Mouse (Mus musculus) adrenal gland, postnatal 0 days (tissue): ENCODE measurements around the gene Camkv. TPM values are rescaled to one million over a fixed set of nuclear protein-coding genes. Genes with fewer than 3 reads are reported as not detected.

ENCODE experiments used
- polyA plus RNA-seq: library from polyadenylated mRNA; unstranded; fragments of >200 nt; fragmentation: Nextera tagmentation; extraction: Ambion mirVana; gene quantifications from 2 replicates; pipeline ENCODE4 v1.2.1, GENCODE M21; 2015

Gene Camkv
- polyA plus RNA-seq, result 3.1 and 4.4 TPM in 2 replicates

GRCm38 (mm10) chr9:107935374-107935773 is at the start of gene Camkv:
Camkv (plus strand) TSS chr9:107935674.

GRCm38 (mm10) chr9:107887804-107888266 is 47.6 kb upstream of the Camkv start, which contains the start of gene Mon1a:
Mon1a (plus strand) TSS chr9:107888151.

GRCm38 (mm10) chr9:107906252-107906966 is 29.1 kb upstream of the Camkv start, which contains the start of gene Mst1r:
Mst1r (plus strand) TSS chr9:107906873.

GRCm38 (mm10) chr9:107928169-107928568 is 7.3 kb upstream of the Camkv start, which contains the start of gene Actl11:
Actl11 (plus strand) TSS chr9:107928469.

GRCm38 (mm10) chr9:107949922-107950235 is 14.4 kb downstream of the Camkv start, which contains the start of gene Traip:
Traip (plus strand) TSS chr9:107950136.

GRCm38 (mm10) chr9:107975399-107976386 is 40.2 kb downstream of the Camkv start, which contains the start of gene Uba7:
Uba7 (plus strand) TSS chr9:107975505.

GRCm38 (mm10) chr9:107982681-107983346 is 47.3 kb downstream of the Camkv start, which contains the start of gene Gm20661:
Gm20661 (plus strand) TSS chr9:107983058.

GRCm38 (mm10) chr9:107985131-107986119 is 50.0 kb downstream of the Camkv start, which contains the start of gene Inka1:
Inka1 (minus strand) TSS chr9:107985879.

GRCm38 (mm10) chr9:107992197-107992596 is 56.7 kb downstream of the Camkv start, which contains the start of gene Cdhr4:
Cdhr4 (plus strand) TSS chr9:107992497.

GRCm38 (mm10) chr9:107996049-107996448 is 60.6 kb downstream of the Camkv start, which contains the start of gene Gm20662:
Gm20662 (plus strand) TSS chr9:107996349.

Other genes starting within 250 kb of the Camkv start
- 5.7 and 6.2 TPM in 2 replicates for gene Sema3f, start 225.2 kb upstream of the Camkv start, polyA plus RNA-seq
- 54.4 and 75.5 TPM in 2 replicates for gene Rbm5, start 164.7 kb upstream of the Camkv start, polyA plus RNA-seq
- gene Rbm6, start 62.4 kb upstream of the Camkv start, polyA plus RNA-seq, result 25.9 and 43.6 TPM in 2 replicates
- gene Mon1a, start 47.5 kb upstream of the Camkv start, polyA plus RNA-seq, result 10.5 and 11.8 TPM in 2 replicates
- gene Mst1r, start 28.8 kb upstream of the Camkv start, polyA plus RNA-seq, result 5.1 and 5.4 TPM in 2 replicates
- not detected in 2 replicates for gene Actl11, start 7.2 kb upstream of the Camkv start, polyA plus RNA-seq
- gene Traip, start 14.5 kb downstream of the Camkv start, polyA plus RNA-seq, result 10.0 and 11.1 TPM in 2 replicates
- gene Uba7, start 39.8 kb downstream of the Camkv start, polyA plus RNA-seq, result 30.4 and 55.9 TPM in 2 replicates
- 0.66 and 0.84 TPM in 2 replicates for gene Gm20661, start 47.4 kb downstream of the Camkv start, polyA plus RNA-seq
- 36.0 and 45.0 TPM in 2 replicates for gene Inka1, start 50.2 kb downstream of the Camkv start, polyA plus RNA-seq
- gene Cdhr4, start 56.8 kb downstream of the Camkv start, polyA plus RNA-seq, result 1.8 and 2.6 TPM in 2 replicates
- 0.73 TPM in 1 of 2 replicates, not detected in the other for gene Gm20662, start 60.7 kb downstream of the Camkv start, polyA plus RNA-seq
- gene Ip6k1, start 66.8 kb downstream of the Camkv start, polyA plus RNA-seq, result 45.9 and 52.5 TPM in 2 replicates
- 17.3 and 23.9 TPM in 2 replicates for gene Gmppb, start 113.6 kb downstream of the Camkv start, polyA plus RNA-seq
- 1.7 and 2.4 TPM in 2 replicates for gene Amigo3, start 117.5 kb downstream of the Camkv start, polyA plus RNA-seq
- gene Mst1, start 144.8 kb downstream of the Camkv start, polyA plus RNA-seq, result 2.1 and 2.7 TPM in 2 replicates
- 16.6 and 22.3 TPM in 2 replicates for gene Rnf123, start 147.7 kb downstream of the Camkv start, polyA plus RNA-seq
- 43.5 and 58.7 TPM in 2 replicates for gene Apeh, start 158.9 kb downstream of the Camkv start, polyA plus RNA-seq